Mouse (Mus musculus) limb, embryonic 11.5 days (tissue): ENCODE measurements around the gene Spats2. TPM values are rescaled to one million over a fixed set of nuclear protein-coding genes. Genes with fewer than 3 reads are reported as not detected.
"Not testable (repeated sequence)": the region's sequence is repeated elsewhere in the genome, so short reads cannot be mapped to it uniquely, and the experiment has no call there.

Source experiments
- ATAC-seq: fragments of 200-750 bp; cut with Nextera tagmentation; 2 replicates; pipeline ENCODE4 v1.8.0; 2017; ENCODE audit warnings: low read depth; ENCODE audit not compliant: insufficient number of reproducible peaks, low FRiP score, low TSS enrichment
- DNase-seq: peaks from one replicate; pipeline ENCODE4 v3.0.0-alpha.2; 2015; ENCODE audit warnings: low spot score
- H3K27ac ChIP-seq: fragments of 300-500 bp; sonication (generic); replicated peaks from 2 replicates; pipeline ENCODE4 v1.5.1; 2014; ENCODE audit warnings: low read depth, mild to moderate bottlenecking, low read length
- H3K27me3 ChIP-seq: fragments of 300-500 bp; sonication (generic); 2 replicates; pipeline ENCODE4 v1.6.1; 2014; ENCODE audit warnings: mild to moderate bottlenecking, low read length, mixed read lengths; ENCODE audit not compliant: control insufficient read depth, insufficient read depth
- H3K36me3 ChIP-seq: fragments of 300-500 bp; sonication (generic); 2 replicates; pipeline ENCODE4 v1.6.1; 2014; ENCODE audit warnings: mild to moderate bottlenecking, low read length, moderate library complexity, mixed read lengths; ENCODE audit not compliant: control insufficient read depth, insufficient read depth
- H3K4me1 ChIP-seq: fragments of 300-500 bp; sonication (generic); 2 replicates; pipeline ENCODE4 v1.6.1; 2014; ENCODE audit warnings: low read length, mixed read lengths; ENCODE audit not compliant: control insufficient read depth, insufficient read depth
- H3K4me2 ChIP-seq: fragments of 300-500 bp; sonication (generic); 2 replicates; pipeline ENCODE4 v1.6.1; 2014; ENCODE audit warnings: low read depth, mild to moderate bottlenecking, moderate library complexity; ENCODE audit not compliant: severe bottlenecking
- H3K4me3 ChIP-seq: fragments of 300-500 bp; sonication (generic); 2 replicates; pipeline ENCODE4 v1.5.1; 2014; ENCODE audit warnings: low read depth, low read length
- H3K9ac ChIP-seq: fragments of 300-500 bp; sonication (generic); 2 replicates; pipeline ENCODE4 v1.6.1; 2014; ENCODE audit warnings: mild to moderate bottlenecking, low read length
- H3K9me3 ChIP-seq: fragments of 300-500 bp; sonication (generic); 2 replicates; pipeline ENCODE4 v1.6.1; 2016; ENCODE audit warnings: low read length; ENCODE audit not compliant: control insufficient read depth
- WGBS: fragments of 180-500 bp; shearing (Covaris S2); extraction: QIAGEN DNeasy Blood & Tissue Kit; methylation state at CpG from one replicate; pipeline ENCODE4 v1.1.7; 2014; 5-methylcytosine and 5-hydroxymethylcytosine counted together
- polyA plus RNA-seq: library from polyadenylated mRNA; unstranded; fragments of >200 nt; fragmentation: Nextera tagmentation; extraction: Ambion mirVana; gene quantifications from 2 replicates; pipeline ENCODE4 v1.2.1, GENCODE M21; 2014

Spats2 gene
- polyA plus RNA-seq = 69.2 and 70.1 TPM in 2 replicates

GRCm38 (mm10) chr15:99125711-99126080, at the start of gene Spats2:
Gene Spats2 (plus strand): TSS chr15:99125916.
- 1% methylated on average over 12 of the region's 12 CpGs for WGBS
- no peak for DNase-seq
- no peak for ATAC-seq

GRCm38 (mm10) chr15:99076011-99076410, 49.7 kb upstream of the Spats2 start:
- Histone ChIP-seq H3K4me2 (peak overlapping the region; percentile 73; the same call in 1 of the 2 replicates), H3K4me1 (peaks cover 10% of the 10 kb centered on the region), H3K36me3 (peaks cover 12% of the 10 kb centered on the region; the same call in 1 of the 2 replicates)
- not testable (repeated sequence) for ATAC-seq, H3K4me3 ChIP-seq, H3K9me3 ChIP-seq, DNase-seq, H3K27me3 ChIP-seq, H3K27ac ChIP-seq, H3K9ac ChIP-seq
- WGBS = 98% methylated on average over 3 of the region's 3 CpGs

More at GRCm38 (mm10) chr15:99125711-99126080, at the start of gene Spats2:
- Histone ChIP-seq H3K4me2 (peak within 1 kb of the TSS; percentile 75), H3K9me3 (no peaks in the 10 kb centered on the region), H3K27ac (peak within 1 kb of the TSS; percentile 92), H3K36me3 (peaks cover 2% of the 10 kb centered on the region; the same call in 1 of the 2 replicates), H3K9ac (peak within 1 kb of the TSS; percentile 93), H3K4me1 (peaks cover 11% of the 10 kb centered on the region; the same call in 1 of the 2 replicates), H3K27me3 (no peaks in the 10 kb centered on the region), H3K4me3 (peak within 1 kb of the TSS; percentile 59)

DNA sequence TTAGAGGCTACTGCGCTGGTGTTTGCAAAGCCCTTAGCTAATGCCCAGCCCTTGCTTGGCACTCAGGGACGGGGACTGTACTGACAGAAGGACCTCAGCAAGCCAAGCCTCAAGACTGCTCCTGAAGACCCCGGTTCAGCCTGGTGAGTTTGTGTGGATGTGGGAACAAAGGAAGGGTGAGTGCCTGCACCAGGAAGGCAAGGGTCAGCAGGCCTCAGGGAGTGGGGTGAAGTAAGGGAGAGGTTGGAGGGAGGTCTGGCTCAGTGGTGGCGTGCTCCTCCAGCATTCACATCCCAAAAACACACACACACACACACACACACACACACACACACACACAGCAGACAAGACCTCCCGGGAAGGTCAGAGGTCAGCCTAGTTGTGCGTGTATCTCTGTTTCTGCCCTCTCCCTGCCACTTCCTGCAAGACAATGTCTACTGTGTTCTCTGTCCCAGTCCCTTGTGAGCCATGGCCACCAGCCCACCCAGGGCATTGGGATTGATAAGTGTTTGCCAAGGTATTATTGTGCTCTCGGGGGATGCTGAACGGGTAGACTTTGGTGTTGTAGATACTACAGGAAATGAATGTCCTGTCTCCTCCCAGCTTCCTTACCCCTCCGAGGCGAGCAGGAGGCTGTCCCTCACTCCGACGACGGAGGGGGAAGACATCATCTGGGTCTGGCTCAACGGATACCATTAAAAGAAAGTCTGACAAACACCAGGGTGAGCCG, 47.4 kb upstream of the Spats2 start:
- Histone ChIP-seq H3K9me3 (no peaks in the 10 kb centered on the region), H3K36me3 (peaks cover 26% of the 10 kb centered on the region), H3K9ac (no peak overlapping the region), H3K4me2 (no peak overlapping the region), H3K27ac (no peak overlapping the region), H3K4me3 (no peak overlapping the region), H3K4me1 (peaks cover 10% of the 10 kb centered on the region), H3K27me3 (no peaks in the 10 kb centered on the region; the same call in 1 of the 2 replicates)
- ATAC-seq (no peak), DNase-seq (no peak)
- WGBS = 82% methylated on average over 15 of the region's 15 CpGs

- H3K9ac ChIP-seq = no peak overlapping the region
- 91% methylated on average over 3 of the region's 3 CpGs for WGBS
- no peak overlapping the region for H3K4me3 ChIP-seq
- ATAC-seq (no peak), DNase-seq (no peak)
- H3K9me3 ChIP-seq = no peaks in the 10 kb centered on the region
- peaks cover 27% of the 10 kb centered on the region for H3K36me3 ChIP-seq
- H3K27ac ChIP-seq = no peak overlapping the region
- H3K4me2 ChIP-seq = no peak overlapping the region
- H3K4me1 ChIP-seq = peaks cover 11% of the 10 kb centered on the region
- peaks cover 10% of the 10 kb centered on the region for H3K27me3 ChIP-seq
These were observed 45.9 kb upstream of the Spats2 start for GRCm38 (mm10) chr15:99079804-99080203.

- H3K4me2 ChIP-seq = no peak overlapping the region
- no peak overlapping the region for H3K27ac ChIP-seq
- peaks cover 24% of the 10 kb centered on the region for H3K36me3 ChIP-seq
- H3K9ac ChIP-seq = no peak overlapping the region
- peaks cover 32% of the 10 kb centered on the region for H3K27me3 ChIP-seq
- no peak for ATAC-seq
- no peaks in the 10 kb centered on the region for H3K9me3 ChIP-seq
- DNase-seq = no peak
- H3K4me1 ChIP-seq = peaks cover 4% of the 10 kb centered on the region; the same call in 1 of the 2 replicates
- no peak overlapping the region for H3K4me3 ChIP-seq
- 95% methylated on average over 12 of the region's 12 CpGs for WGBS
These were observed 43.4 kb upstream of the Spats2 start for GRCm38 (mm10) chr15:99082322-99082721.

GRCm38 (mm10) chr15:99082840-99083239, 42.9 kb upstream of the Spats2 start:
- peaks cover 37% of the 10 kb centered on the region for H3K27me3 ChIP-seq
- H3K9ac ChIP-seq = no peak overlapping the region
- ATAC-seq (no peak), DNase-seq (no peak)
- H3K9me3 ChIP-seq = no peaks in the 10 kb centered on the region
- no peak overlapping the region for H3K4me2 ChIP-seq
- peaks cover 4% of the 10 kb centered on the region; the same call in 1 of the 2 replicates for H3K4me1 ChIP-seq
- 91% methylated on average over 16 of the region's 16 CpGs for WGBS
- H3K4me3 ChIP-seq = no peak overlapping the region
- H3K27ac ChIP-seq = no peak overlapping the region
- peaks cover 21% of the 10 kb centered on the region for H3K36me3 ChIP-seq

DNA sequence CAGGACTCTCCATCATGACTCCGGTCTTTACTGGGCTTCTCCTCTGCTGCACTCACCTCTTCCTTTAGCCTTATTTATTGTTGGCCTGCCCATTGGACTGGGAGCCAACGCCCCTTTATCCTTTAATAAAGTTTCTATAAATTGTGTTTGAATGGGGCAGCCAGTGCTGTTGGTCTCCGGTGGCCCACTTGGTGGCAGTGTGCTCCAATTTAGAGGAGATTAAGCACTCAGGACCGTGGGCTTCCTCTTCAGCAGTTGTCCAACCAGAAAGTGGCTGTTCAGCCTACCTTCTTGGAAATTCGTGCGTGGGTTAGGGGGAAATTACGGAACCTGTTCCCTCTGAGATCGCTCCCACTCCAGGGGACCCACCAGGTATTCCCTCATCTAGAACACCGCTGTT, 42.5 kb upstream of the Spats2 start:
- H3K4me3 ChIP-seq = no peak overlapping the region
- peaks cover 4% of the 10 kb centered on the region; the same call in 1 of the 2 replicates for H3K4me1 ChIP-seq
- no peak for ATAC-seq
- H3K9ac ChIP-seq = no peak overlapping the region
- H3K4me2 ChIP-seq = no peak overlapping the region
- no peaks in the 10 kb centered on the region for H3K9me3 ChIP-seq
- H3K27ac ChIP-seq = no peak overlapping the region
- peaks cover 20% of the 10 kb centered on the region for H3K36me3 ChIP-seq
- WGBS = 72% methylated on average over 9 of the region's 9 CpGs
- peak; percentile 54 for DNase-seq
- peaks cover 41% of the 10 kb centered on the region for H3K27me3 ChIP-seq

- peaks cover 49% of the 10 kb centered on the region for H3K27me3 ChIP-seq
- no peak overlapping the region for H3K9ac ChIP-seq
- H3K9me3 ChIP-seq = no peaks in the 10 kb centered on the region
- H3K4me2 ChIP-seq = peak overlapping the region; percentile 3; the same call in 1 of the 2 replicates
- WGBS = 5% methylated on average over 11 of the region's 11 CpGs
- H3K4me3 ChIP-seq = no peak overlapping the region
- no peak overlapping the region for H3K27ac ChIP-seq
- ATAC-seq (no peak), DNase-seq (no peak)
- H3K36me3 ChIP-seq = peaks cover 15% of the 10 kb centered on the region
- peaks cover 4% of the 10 kb centered on the region; the same call in 1 of the 2 replicates for H3K4me1 ChIP-seq
These were observed 41.7 kb upstream of the Spats2 start for GRCm38 (mm10) chr15:99083867-99084557.
